Mouse (Mus musculus) hindbrain, postnatal 0 days (tissue): ENCODE results near the gene Ostm1. TPM values are rescaled to one million over a fixed set of nuclear protein-coding genes. Genes with fewer than 3 reads are reported as not detected.
A peak's percentile ranks its signal among the peaks of the same experiment; 100 is the strongest.

Experiments
- ATAC-seq: fragments of 200-750 bp; cut with Nextera tagmentation; 2 replicates; pipeline ENCODE4 v1.8.0; 2017; ENCODE audit warnings: mild to moderate bottlenecking, moderate TSS enrichment, moderate library complexity
- DNase-seq: peaks from one replicate; pipeline ENCODE4 v3.0.0-alpha.2; 2015; ENCODE audit warnings: low spot score
- H3K27ac ChIP-seq: fragments of 300-500 bp; sonication (generic); 2 replicates; pipeline ENCODE4 v1.5.1; 2014; ENCODE audit warnings: mild to moderate bottlenecking
- H3K27me3 ChIP-seq: fragments of 300-500 bp; sonication (generic); 2 replicates; pipeline ENCODE4 v1.6.1; 2014; ENCODE audit warnings: low read length, mixed read lengths; ENCODE audit not compliant: insufficient read depth
- H3K36me3 ChIP-seq: fragments of 300-500 bp; sonication (generic); 2 replicates; pipeline ENCODE4 v1.6.1; 2014; ENCODE audit warnings: low read length, mixed read lengths; ENCODE audit not compliant: insufficient read depth
- H3K4me1 ChIP-seq: fragments of 300-500 bp; sonication (generic); 2 replicates; pipeline ENCODE4 v1.6.1; 2014; ENCODE audit warnings: antibody characterized with exemption, low read length, mixed read lengths; ENCODE audit not compliant: insufficient read depth
- H3K4me2 ChIP-seq: fragments of 300-500 bp; sonication (generic); 2 replicates; pipeline ENCODE4 v1.6.1; 2014; ENCODE audit warnings: low read depth, mild to moderate bottlenecking, low read length, moderate library complexity, mixed read lengths
- H3K4me3 ChIP-seq: fragments of 300-500 bp; sonication (generic); 2 replicates; pipeline ENCODE4 v1.5.1; 2014; ENCODE audit warnings: low read length
- H3K9ac ChIP-seq: fragments of 300-500 bp; sonication (generic); replicated peaks from 2 replicates; pipeline ENCODE4 v1.6.1; 2014; ENCODE audit warnings: mild to moderate bottlenecking, low read length, moderate library complexity, mixed read lengths
- H3K9me3 ChIP-seq: fragments of 300-500 bp; sonication (generic); 2 replicates; pipeline ENCODE4 v1.6.1; 2016; ENCODE audit warnings: low read length, mixed read lengths
- CTCF ChIP-seq: IDR thresholded peaks from 2 replicates; pipeline ENCODE4 v1.5.1; 2016; ENCODE audit warnings: antibody characterized with exemption, control low read depth, low read depth
- WGBS: fragments of 180-500 bp; shearing (Covaris S2); extraction: QIAGEN DNeasy Blood & Tissue Kit; methylation state at CpG from one replicate; pipeline ENCODE4 v1.1.7; 2014; 5-methylcytosine and 5-hydroxymethylcytosine counted together
- polyA plus RNA-seq: library from polyadenylated mRNA; unstranded; fragments of >200 nt; fragmentation: Nextera tagmentation; extraction: Ambion mirVana; gene quantifications from 2 replicates; pipeline ENCODE4 v1.2.1, GENCODE M21; 2015
- total RNA-seq: library from RNA; depleted of rRNA; stranded (reverse); fragments of >200 nt; gene quantifications from 2 replicates; pipeline ENCODE4 v1.2.3, GENCODE M21; 2014; rRNA removed

Ostm1 gene
- 37.0 and 43.1 TPM in 2 replicates for total RNA-seq
- polyA plus RNA-seq = 36.8 and 39.2 TPM in 2 replicates

DNA sequence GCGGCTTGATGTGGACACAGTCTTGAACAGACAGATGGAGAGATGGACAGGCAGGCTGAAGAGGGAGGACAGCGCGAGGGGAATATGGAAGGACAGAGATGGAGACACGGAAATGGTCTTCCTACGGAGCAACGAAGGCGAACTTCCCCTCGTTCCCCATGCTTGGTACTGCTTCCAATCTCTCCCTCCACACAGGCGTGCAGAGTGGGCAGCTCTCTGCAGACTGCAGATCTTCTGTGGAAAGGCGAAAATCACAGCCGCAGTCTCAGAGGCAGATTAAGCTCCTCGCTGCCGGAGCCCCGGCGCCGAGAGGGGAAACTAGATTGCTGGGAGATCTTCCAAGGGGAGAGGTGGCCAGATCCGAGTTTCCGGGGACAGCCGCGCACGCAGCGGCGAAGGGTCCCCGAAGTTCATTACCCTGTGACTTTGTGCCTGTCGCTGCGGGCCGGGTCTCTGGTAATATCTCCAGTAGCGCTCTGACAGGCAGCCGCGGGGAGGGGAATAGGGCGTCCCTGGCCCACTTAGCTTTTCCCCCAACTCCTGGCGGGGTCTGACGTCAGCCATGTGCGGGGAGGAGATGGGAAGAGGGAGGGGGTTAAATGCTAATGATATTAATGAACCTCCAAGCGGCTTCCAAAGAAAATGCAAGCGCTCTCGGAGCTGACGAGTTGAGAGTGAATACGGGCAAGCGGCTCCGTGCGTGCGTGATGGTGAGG is at the start of gene Ostm1, which contains the start of gene Nr2e1:
Ostm1 (plus strand) TSS at position 666 of the 716 bp plus-strand sequence.
Nr2e1 (minus strand) TSS at position 476 of the 716 bp plus-strand sequence.
- no peak for DNase-seq

GRCm38 (mm10) chr10:42533836-42534453 is 49.7 kb upstream of the Ostm1 start:
- ATAC-seq (no peak), DNase-seq (no peak)
- Histone ChIP-seq H3K4me3 (no peak overlapping the region), H3K9ac (no peak overlapping the region), H3K9me3 (no peaks in the 10 kb centered on the region), H3K4me2 (no peak overlapping the region), H3K27ac (no peak overlapping the region), H3K36me3 (peaks cover 25% of the 10 kb centered on the region; the same call in 1 of the 2 replicates), H3K4me1 (no peaks in the 10 kb centered on the region), H3K27me3 (no peaks in the 10 kb centered on the region)
- TF ChIP-seq CTCF = no peak
- WGBS = 86% methylated on average over 11 of the region's 11 CpGs

More for the DNA sequence above, at the start of gene Ostm1, which contains the start of gene Nr2e1:
- WGBS = under 1% methylated on average over 43 of the region's 43 CpGs
- Histone ChIP-seq H3K9ac (no peak within 1 kb of the TSS), H3K27ac (no peak within 1 kb of the TSS), H3K4me2 (peak within 1 kb of the TSS; percentile 40), H3K36me3 (no peaks in the 10 kb centered on the region), H3K4me3 (peak within 1 kb of the TSS; percentile 26), H3K4me1 (no peaks in the 10 kb centered on the region), H3K9me3 (no peaks in the 10 kb centered on the region), H3K27me3 (peaks cover 87% of the 10 kb centered on the region)
- 0 out of 2 replicates have a peak, but pooled peaks have one; percentile 22 for ATAC-seq
- TF ChIP-seq CTCF = no peak

DNA sequence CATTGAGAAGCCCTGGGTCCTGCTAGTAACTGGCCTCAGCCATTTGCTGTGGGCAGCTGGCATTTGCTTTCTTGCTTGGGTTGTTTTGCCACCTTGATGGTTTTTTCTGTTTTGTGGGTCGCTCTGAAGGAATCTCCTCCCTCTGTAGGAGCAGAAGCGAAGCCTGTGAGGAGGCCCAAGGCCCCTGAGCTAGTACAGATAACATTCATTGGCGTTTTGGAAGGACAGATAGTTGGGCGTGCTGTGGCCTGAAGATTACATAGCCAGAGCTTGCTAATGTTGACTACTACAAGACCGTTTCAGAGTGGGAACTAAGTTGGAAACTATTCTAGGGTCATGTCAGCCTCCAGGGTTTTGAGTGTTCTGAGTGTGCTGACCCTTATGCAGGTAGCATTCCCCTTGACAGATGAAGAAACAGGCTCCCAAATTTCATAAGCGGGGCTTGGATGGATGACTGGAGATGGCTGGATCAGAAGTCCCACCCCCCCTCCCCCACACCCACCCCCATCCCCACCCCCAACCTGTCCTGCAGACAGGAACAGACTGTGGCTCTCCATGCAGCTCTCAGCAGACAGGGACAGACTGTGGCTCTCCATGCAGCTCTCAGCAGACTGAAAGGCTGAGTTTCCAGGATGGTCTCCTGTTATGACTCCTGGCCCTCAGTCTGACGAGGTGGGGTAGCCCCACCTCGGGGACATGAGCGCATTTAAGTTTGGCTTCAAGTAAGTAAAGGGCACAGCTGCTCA is 45.9 kb upstream of the Ostm1 start:
- no peak for ATAC-seq
- H3K36me3 ChIP-seq = peaks cover 17% of the 10 kb centered on the region; the same call in 1 of the 2 replicates
- no peak overlapping the region for H3K4me3 ChIP-seq
- no peaks in the 10 kb centered on the region for H3K4me1 ChIP-seq
- DNase-seq = no peak
- no peaks in the 10 kb centered on the region for H3K27me3 ChIP-seq
- no peaks in the 10 kb centered on the region for H3K9me3 ChIP-seq
- no peak overlapping the region for H3K27ac ChIP-seq
- TF ChIP-seq CTCF = no peak
- no peak overlapping the region for H3K9ac ChIP-seq
- no peak overlapping the region for H3K4me2 ChIP-seq
- WGBS = 91% methylated on average over 9 of the region's 9 CpGs

GRCm38 (mm10) chr10:42545707-42546503 is 37.7 kb upstream of the Ostm1 start:
- Histone ChIP-seq H3K4me1 (no peaks in the 10 kb centered on the region), H3K9ac (no peak overlapping the region), H3K9me3 (no peaks in the 10 kb centered on the region), H3K36me3 (no peaks in the 10 kb centered on the region), H3K27ac (no peak overlapping the region), H3K4me3 (no peak overlapping the region), H3K27me3 (no peaks in the 10 kb centered on the region), H3K4me2 (no peak overlapping the region)
- ATAC-seq = no peak
- 82% methylated on average over 6 of the region's 6 CpGs for WGBS
- no peak for TF ChIP-seq CTCF
- no peak for DNase-seq

- no peak for DNase-seq
- WGBS = 91% methylated on average over 3 of the region's 3 CpGs
- Histone ChIP-seq H3K9ac (no peak overlapping the region), H3K27ac (no peak overlapping the region), H3K4me3 (no peak overlapping the region), H3K4me1 (no peaks in the 10 kb centered on the region), H3K36me3 (no peaks in the 10 kb centered on the region), H3K4me2 (no peak overlapping the region), H3K9me3 (no peaks in the 10 kb centered on the region), H3K27me3 (no peaks in the 10 kb centered on the region)
- no peak for TF ChIP-seq CTCF
- no peak for ATAC-seq
Observed at GRCm38 (mm10) chr10:42546507-42546906, 37.1 kb upstream of the Ostm1 start.
